Mouse (Mus musculus) gonadal fat pad, adult 2 months (tissue): ENCODE data around the gene Zfp408. TPM values are rescaled to one million over a fixed set of nuclear protein-coding genes. Genes with fewer than 3 reads are reported as not detected.
"Not testable (repeated sequence)": the region's sequence is repeated elsewhere in the genome, so short reads cannot be mapped to it uniquely, and the experiment has no call there.

Experiments
- DNase-seq: peaks from one replicate; pipeline ENCODE4 v3.0.0-alpha.2; 2012; ENCODE audit warnings: low read depth
- polyA plus RNA-seq: library from polyadenylated mRNA; depleted of rRNA; stranded (reverse); fragments of >200 nt; gene quantifications from 2 replicates; pipeline ENCODE4 v1.2.3, GENCODE M21; 2012

Zfp408 gene
- polyA plus RNA-seq, 1 experiment: 16.5 TPM

DNA sequence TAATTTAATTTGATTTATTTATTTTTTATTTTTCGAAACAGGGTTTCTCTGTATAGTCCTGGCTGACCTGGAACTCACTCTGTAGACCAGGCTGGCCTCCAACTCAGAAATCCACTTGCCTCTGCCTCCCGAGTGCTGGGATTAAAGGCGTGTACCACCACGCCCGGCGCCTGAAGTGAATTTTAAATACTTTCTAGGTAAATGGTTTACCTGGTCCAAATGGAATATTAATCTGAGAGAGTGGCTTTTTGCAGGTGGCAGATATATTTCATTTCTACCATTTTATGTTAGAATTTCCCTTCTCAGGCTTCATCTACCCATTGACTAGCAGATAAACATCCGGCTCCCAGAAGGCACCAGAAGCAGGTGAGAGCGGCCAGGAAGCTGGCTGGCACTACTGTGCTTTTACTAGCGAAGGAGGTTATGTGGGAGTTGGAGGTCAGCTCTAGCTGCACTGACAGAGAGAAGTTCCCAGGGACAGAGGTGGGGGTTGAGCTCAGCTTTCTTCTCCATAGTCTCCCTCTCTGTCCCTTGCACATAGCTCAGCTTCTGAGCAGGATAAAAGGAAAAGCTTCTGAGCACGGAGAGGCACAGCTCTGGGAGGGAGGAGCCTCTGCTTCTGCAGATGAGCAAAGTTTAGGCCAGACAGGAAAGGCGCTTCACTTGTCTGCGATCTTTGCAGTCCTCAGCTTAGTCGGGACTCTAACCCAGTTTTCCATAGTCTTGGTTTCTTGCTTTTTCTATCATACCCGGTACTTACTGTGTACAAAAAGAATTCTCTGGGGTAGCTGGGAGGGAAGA, 2.1 kb upstream of the Zfp408 start:
- DNase-seq: no peak

DNA sequence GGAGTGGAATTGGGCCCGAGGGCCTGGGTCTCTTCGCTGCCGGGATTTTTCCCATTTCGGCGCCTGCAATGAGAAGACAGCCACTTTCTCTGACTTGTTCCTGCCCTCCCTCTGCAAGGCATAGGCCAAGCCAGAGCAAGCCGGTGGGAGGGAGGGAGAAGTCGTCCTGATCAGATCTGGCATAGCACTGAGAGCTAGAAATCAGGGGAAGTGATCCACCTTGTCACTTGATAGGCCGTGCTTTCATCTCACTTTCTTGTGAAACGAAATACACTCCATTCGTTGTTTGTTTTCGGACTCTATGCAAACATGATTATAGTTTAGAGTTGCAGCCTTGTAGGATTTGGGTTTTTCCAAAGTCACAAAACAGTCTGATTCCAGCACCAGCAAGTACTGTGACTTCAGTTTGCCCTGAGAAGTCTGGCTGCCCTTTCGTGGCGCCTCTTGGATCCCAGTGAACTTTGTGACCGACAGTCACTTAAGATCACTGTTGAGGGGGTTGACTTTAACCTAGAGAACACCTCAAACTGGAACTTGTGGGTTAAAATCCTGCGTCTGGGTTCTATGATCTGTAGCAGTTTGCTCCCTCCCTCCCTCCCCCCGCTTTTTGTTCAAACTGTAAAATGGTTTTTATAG, 887 bp upstream of the Zfp408 start:
- DNase-seq: no peak

GRCm38 (mm10) chr2:91649152-91649551, 439 bp downstream of the Zfp408 start:
- DNase-seq: no peak

DNA sequence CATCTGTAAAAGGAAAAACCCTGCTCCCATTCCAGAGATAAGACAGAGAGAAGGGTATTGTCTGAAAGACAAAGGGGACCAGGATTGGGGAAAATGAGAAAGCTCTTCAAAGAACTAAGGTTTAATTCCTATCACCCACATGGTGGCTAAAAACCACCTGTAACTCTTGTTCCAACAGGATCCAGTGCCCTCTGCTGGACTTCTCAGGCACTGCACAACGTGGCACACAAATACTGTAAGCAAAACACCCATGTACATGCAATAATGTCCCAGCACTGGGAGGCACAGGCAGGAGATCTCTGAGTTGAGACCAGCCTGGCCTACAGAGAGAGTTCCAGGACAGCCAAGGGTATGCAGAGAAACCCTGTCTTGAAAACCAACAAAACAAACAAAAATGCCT, 2.9 kb downstream of the Zfp408 start:
- DNase-seq: no peak

- DNase-seq: no peak
Observed at GRCm38 (mm10) chr2:91645811-91646210, 3.8 kb downstream of the Zfp408 start.

DNA sequence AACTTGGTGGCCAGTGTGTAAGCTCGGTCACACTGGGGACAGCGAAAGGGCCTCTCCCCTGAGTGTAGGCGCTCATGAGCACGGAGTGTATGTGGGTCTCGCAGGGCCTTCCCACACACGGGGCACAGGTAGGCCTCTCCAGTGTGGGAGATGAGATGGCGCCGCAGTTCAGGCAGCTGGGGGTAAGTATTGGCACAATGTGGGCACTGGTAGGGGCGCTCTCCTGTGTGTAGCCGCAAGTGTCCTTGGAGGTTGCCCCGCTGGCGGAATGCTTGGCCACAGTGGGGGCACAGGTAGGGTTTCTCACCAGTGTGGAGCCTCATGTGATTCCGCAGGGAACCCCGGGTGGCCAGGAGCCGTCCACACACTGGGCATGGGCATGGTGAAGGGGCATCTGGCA, 4.2 kb downstream of the Zfp408 start:
- no peak for DNase-seq

- no peak for DNase-seq
Observed at GRCm38 (mm10) chr2:91644021-91644420, 5.6 kb downstream of the Zfp408 start.

DNA sequence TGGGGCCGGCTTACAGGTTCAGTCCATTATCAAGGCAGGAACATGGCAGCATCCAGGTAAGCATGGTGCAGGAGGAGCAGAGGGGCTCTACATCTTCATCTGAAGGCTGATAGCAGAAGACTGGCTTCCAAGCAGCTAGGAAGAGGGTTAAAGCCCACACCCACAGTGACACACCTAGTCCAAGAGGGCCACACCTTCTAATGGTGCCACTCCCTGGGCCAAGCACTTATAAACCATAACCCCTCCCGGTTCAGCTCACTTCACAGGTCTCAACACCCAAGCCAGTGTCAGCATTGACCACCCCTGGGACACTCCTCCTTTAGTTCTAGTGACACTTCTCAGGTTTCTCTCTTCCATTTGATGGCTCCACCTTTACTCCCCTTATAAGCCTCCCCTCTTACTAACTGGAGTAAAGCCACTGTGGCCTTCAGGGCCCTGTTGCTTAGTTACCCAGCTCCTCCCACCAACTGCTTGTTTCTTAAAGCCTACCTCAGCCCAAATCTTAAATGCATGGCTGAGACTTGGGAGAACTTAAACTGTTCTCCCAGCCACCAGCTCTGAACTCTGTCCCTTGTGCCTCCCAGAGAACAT, 6.7 kb downstream of the Zfp408 start:
- no peak for DNase-seq

- DNase-seq: no peak
Observed at GRCm38 (mm10) chr2:91638931-91639330, 10.7 kb downstream of the Zfp408 start.

- DNase-seq: no peak
Observed at GRCm38 (mm10) chr2:91636727-91637338, 12.8 kb downstream of the Zfp408 start.

- no peak for DNase-seq
Observed at GRCm38 (mm10) chr2:91636229-91636628, 13.4 kb downstream of the Zfp408 start, which contains the start of gene F2. Gene F2, minus strand, starts transcription at chr2:91636414.

- DNase-seq: no peak
Observed at GRCm38 (mm10) chr2:91635486-91635885, 14.1 kb downstream of the Zfp408 start.

DNA sequence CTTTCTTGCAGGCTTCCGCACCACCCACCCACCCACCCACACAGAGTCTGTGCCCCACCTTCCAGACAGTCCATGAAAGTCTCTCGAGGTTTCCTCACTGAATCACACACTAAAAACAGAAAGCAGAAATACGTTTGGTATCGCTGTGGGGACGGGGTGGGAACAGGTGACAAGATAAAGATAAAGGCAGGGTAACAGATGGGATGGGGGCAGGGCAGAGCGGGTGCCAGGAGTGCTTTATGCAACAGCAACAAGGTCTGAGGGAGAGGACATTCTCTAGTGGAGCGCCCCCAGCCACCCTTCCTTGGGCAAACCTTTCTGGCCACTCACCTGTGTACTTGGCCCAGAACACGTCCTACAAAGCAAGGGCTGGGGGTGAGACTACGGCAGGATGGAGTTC, 14.8 kb downstream of the Zfp408 start:
- no peak for DNase-seq

- no peak for DNase-seq
Observed at GRCm38 (mm10) chr2:91633334-91633977, 16.1 kb downstream of the Zfp408 start.

DNA sequence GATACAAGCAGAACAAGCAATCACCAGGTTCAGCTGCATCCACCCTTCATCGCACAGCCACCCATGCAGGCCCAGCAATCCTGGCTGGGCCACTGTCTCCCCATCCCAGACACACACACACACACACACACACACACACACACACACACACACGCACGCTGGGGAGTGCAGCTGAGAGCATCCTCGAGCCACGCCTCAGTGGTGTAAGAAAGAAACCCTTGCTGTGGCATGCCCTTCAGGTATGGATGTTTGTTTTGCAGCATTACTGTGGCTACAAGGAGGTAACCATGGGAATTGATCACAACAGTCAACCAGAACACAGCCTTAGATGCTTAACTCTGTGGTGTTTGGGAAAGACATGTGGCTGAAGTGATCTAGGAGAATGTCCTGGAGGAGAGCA, 17.3 kb downstream of the Zfp408 start:
- no peak for DNase-seq

GRCm38 (mm10) chr2:91631826-91632225, 17.8 kb downstream of the Zfp408 start:
- DNase-seq: no peak

DNA sequence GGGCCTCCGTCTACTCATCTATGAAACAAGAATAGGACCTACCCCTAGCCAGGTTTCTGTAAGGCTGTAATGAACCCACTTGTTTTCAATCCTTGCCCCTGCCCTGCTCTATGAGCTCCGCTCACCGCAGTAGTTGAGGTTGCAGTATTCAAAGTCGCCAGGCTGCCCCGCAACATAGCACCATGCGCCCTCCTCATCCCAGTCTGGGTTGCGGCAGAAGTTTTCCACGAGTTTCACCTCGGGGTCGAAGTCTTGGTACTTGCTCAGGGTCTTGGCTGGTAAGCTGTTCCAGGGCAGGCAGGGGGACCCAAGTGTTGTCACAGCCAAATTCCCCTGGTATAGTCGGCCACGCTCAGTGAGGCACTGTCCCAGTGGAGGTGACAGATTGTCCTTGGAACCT, 19.2 kb downstream of the Zfp408 start:
- DNase-seq: no peak

- no peak for DNase-seq
Observed at GRCm38 (mm10) chr2:91629682-91630081, 19.9 kb downstream of the Zfp408 start.

- no peak for DNase-seq
Observed at GRCm38 (mm10) chr2:91628171-91628570, 21.4 kb downstream of the Zfp408 start.

GRCm38 (mm10) chr2:91627486-91627885, 22.1 kb downstream of the Zfp408 start:
- DNase-seq: no peak

DNA sequence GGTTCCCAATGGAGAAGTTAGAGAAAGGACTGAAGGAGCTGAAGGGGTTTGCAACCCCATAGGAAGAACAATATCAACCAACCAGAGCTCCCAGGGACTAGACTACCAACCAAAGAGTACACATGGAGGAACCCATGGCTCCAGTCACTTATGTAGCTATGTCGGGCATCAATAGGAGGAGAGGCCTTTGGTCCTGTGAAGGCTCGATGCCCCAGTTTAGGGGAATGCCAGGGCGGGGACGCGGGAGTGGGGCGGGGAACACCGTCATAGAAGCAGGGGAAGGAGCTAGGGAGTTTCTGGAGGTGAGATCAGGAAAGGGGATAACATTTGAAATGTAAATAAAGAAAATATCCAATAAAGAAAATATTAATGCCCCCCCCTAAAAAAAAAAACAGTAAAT, 26.2 kb downstream of the Zfp408 start:
- DNase-seq: not testable (repeated sequence)

- no peak for DNase-seq
Observed at GRCm38 (mm10) chr2:91622356-91622755, 27.2 kb downstream of the Zfp408 start.
